Mouse (Mus musculus) bone marrow macrophage, adult 2 months (primary cell): ENCODE measurements around the gene Dnajb1.

ENCODE experiments used
- CTCF ChIP-seq: IDR thresholded peaks from 2 replicates; pipeline ENCODE4 v1.5.1; 2012; ENCODE audit warnings: low read depth, mild to moderate bottlenecking, low read length, moderate library complexity
- POLR2A ChIP-seq: IDR thresholded peaks from 2 replicates; pipeline ENCODE4 v1.6.1; 2012; ENCODE audit warnings: mild to moderate bottlenecking, low read depth, low read length, borderline replicate concordance

- TF ChIP-seq POLR2A (no peak), CTCF (no peak)
Observed at GRCm38 (mm10) chr8:83617111-83617510, 9.1 kb downstream of the Dnajb1 start.
